Mouse (Mus musculus): ENCODE results near the gene Mal.
"Not testable (repeated sequence)": the region's sequence is repeated elsewhere in the genome, so short reads cannot be mapped to it uniquely, and the experiment has no call there.

Mal gene

DNA sequence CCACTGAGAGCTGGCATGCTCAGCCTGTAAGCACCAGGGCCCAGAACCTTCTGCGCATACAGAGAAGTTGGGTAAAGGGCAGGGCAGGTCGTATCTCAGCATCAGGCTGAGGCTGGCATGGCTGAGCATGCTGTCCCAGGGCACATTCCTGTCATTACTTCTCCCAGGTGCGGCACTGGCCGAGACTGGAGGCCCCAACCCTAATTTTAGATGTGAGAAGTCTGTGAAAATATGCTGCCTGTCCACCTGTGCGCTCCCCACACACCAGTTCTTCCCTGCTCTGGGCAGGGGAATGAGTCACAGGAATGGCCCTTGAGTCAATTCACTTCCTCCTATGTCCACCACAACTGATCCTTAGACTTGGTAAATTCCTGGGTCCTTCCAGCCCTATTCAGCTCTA, 30.8 kb downstream of the Mal start:
- ATAC-seq (ENCODE audit: low TSS enrichment), result no peak

DNA sequence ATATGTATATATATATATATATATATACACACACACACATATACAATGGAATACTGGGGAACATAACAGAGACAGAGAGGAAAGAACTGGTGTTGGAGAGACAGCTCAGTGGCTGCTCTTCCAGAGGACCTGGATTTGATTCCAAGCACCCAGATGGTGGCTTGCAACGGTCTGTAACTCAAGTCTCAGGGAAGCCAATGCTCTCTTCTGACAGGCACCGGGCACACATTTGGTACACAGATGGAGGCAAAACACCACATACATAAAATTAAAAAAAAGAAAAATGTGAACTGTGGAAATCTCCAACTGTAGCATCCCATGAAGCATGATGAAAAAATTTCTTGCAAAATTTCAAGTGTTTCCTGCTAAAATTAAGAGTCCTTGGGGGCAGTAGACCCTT, 31.7 kb downstream of the Mal start:
- no peak for ATAC-seq (ENCODE audit: low TSS enrichment)

DNA sequence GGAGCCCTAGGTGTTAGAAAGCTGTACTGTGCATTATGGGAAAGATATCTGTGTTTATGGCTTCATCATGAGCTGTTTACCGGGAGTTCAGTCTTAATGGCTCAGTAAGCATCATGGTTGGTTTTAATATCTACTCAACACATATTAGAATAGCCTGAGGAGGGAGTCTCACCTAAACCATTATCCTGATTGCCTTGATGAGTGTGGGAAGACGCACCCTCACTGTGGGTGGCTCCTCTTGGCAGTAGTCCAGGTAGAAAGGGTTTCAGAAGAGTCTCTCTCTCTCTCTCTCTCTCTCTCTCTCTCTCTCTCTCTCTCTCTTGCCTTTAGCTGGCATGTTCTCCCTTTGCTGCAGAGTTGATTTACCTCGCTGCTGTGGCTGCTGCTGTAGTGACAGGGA, 34.4 kb downstream of the Mal start:
- ATAC-seq (ENCODE audit: low TSS enrichment), result no peak

DNA sequence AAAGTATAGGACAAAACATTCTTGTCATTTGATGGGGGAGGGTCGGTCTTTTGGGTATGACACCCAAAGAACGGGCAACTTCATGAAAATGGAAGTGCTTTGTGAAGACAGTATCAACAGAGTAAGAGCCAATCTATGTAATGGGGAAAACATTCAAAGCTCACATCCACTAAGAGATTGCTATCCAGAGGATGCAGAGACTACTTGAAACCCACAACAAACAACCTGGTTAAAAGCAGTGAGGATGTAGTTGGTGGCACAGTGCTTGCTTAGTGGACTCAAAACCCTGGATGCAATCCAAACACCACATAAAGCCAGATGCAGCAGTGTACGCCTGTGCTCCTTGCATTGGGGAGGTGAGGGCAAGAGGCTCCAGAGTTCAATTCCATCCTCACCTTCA, 37.2 kb downstream of the Mal start:
- ATAC-seq (ENCODE audit: low TSS enrichment), result no peak

DNA sequence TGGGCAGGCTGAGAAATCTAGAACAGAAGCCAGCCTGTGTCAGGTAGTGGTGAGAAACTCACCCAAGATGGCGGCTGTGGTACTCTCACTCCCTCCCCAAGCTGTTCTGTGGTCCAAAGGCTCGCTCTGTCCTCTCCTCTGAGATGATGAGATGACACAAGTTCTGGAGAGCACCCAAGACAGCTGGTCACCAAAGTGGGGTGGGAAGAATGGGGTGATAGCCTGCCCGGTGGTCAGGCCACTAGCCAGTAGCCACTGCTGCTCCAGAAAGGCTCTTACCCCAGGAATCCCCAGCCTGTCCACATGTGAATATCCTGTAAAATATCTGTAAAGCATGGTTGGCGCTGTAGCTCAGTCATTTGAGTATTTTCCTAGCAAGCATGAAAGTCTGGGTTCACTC, 44.2 kb downstream of the Mal start:
- ATAC-seq (ENCODE audit: low TSS enrichment), result peak; percentile 57

DNA sequence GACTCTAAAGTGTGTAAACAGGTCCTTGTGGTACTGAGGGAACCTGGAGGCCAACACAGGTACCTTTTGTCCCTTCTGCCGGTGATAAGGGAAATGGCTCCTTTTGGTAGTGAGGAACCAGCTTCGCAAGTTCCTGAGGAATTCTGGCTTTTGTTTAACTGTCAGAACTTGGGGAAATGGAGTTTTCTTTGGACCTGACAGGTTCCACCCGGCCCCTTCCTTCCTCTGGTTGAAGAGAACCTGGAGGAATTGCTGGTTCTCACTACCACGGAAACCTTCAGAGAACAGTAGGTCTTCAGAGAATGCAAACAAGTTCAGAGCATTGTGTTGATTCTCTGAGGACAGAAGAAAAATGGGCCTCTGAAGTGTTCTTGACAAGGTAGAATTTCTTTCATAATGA, 45.1 kb downstream of the Mal start:
- ATAC-seq (ENCODE audit: low TSS enrichment), result no peak

DNA sequence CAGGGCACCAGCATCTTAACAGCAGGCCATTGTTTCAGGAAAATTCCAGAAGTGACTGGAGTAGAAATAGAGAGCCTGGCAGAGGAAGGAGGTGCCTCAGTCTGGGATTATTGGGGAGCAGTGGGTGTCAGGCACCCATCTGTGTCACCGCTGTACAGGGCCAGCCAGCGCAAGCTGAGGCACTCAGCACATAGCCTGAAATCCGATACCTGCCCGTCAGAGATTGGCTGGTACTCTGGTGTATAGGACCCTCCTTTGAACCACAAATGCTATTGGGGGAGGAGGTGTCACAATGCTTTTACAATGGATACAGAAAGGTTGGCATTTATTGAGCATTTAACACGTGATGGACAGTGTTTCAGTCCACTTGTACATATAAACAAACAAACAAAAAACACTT, 47.5 kb downstream of the Mal start:
- ATAC-seq (ENCODE audit: low TSS enrichment), result no peak

DNA sequence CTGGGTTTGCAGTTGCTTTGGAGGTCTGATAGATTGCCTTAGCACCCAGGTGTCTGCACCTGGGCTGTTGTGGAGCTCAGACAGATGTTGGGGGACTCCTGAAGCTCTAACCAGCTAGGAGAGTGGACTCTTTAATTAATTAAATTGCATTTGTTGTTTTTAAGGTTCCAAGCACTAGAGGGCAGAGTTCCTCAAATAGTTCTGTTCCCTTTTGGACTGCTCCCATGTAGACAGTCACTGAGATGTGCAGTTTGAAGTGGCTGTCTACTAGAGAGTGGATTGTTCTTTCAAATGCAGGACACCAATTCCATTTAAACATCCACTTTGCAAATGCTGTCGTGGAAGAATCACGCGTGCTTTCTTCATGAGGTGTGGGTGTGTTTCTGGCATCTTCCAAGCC, 48.3 kb downstream of the Mal start:
- peak; percentile 72 for ATAC-seq (ENCODE audit: low TSS enrichment)

DNA sequence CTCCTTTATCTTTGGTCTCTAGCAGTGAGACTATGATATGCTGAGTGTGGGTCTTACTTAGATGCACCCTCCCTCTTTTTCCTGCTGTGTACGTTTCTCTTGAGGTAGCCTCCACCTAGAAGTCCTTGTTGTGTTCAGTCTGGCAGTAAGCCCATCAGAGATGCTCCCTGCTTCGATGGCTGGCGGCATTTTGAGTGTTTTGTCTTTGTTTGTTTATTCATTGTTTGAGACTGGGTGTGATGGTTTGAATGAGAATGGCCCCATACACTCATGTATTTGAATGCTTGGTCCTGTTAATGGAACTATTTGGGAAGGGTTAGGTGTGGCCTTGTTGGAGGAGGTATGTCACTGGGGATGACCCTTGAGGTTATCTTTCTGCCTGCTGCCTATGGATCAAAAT, 51.3 kb downstream of the Mal start:
- no peak for ATAC-seq (ENCODE audit: low TSS enrichment)

DNA sequence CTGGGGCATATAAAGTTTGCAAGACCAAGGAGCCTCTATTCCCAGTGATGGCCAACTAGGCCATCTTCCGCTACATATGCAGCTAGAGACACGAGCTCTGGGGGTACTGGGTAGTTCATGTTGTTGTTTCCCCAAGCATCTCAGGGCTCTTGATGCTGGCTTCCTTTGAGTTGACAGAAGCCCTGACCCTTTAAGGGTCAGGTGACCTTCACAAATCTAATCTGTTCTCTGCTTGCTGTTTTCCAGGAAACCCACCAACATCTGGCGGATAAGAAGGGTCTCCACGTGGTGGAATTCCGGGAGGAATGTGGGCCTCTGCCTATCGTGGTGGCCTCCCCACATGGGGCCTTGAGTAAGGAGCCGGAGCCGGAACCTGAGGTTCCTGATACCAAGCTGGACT, 53.1 kb downstream of the Mal start:
- not testable (repeated sequence) for ATAC-seq (ENCODE audit: low TSS enrichment)

DNA sequence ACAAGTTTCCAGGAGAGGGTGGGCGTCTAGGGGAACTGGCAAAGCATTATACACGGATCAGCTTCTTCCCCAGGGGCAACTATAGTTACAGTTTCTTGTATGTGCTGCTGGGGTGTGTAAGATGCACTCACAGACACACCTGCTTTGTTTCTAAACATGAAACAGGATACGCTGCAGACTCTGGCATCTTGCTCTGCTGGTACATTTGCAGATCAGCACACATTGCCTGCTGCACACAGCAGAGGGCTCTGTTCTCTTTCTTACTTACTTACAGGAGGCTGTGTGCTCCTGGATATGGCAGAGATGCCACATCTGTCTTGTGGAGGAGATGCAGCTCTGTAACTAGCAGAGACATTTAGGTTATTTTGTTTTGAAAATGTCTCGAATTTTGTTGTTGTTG, 65.7 kb downstream of the Mal start:
- ATAC-seq (ENCODE audit: low TSS enrichment), result no peak

DNA sequence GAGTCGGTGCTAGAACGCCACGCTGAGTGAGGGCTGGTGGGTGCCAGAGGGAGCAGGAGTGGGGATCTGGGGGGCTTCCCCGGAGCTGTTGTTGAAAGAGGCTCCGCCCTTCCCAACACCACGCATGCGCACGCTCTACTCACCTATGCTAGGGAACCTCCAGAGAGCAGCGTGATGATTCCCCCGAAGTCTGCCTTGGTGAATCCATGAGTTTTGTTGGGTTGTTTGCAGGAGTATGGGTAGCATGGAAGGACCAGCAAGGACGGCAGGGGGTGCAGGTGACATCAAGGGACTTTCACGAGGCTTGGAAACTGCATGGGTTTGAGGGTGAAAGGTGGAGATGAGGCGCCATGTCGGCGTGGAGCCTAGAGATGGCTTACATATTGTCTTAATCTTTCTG, 66.3 kb downstream of the Mal start:
- ATAC-seq (ENCODE audit: low TSS enrichment), result no peak

DNA sequence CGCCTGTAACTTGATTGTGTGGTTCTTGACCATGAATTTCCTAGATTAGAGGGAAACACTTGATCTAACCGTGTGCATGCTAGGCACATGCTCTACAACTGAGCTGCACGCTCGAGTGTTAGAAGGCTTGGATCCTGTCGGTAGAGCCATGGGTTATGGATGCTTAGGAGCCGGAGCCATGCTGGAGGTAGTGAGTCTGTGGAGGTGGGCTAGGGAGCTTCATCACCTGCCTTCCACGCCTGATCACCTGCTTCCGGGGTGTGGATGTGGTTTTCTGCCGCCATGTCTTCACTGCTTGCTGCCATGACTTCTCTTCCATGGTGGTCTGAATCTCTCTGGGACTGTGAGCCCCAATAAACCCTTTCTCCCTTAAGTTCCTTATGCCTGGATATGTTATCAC, 67.6 kb downstream of the Mal start:
- ATAC-seq (ENCODE audit: low TSS enrichment), result no peak

DNA sequence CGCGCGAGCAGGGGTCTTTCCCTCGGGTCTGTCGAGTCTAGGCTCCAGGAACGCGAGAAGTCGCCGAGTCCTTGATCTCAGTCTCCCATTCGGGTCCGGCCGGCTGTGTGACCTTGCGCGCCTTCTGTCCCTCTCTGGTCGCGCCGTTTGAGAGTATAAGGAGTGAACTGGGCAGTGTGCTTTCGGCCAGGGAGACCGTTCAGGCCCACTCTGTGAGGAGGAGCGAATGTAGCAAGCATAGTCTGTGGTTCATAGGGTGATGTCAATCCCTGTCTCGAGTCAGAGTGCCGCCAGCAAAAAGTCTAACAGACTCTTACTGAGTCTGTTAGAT, 69.0 kb downstream of the Mal start:
- no peak for ATAC-seq (ENCODE audit: low TSS enrichment)

DNA sequence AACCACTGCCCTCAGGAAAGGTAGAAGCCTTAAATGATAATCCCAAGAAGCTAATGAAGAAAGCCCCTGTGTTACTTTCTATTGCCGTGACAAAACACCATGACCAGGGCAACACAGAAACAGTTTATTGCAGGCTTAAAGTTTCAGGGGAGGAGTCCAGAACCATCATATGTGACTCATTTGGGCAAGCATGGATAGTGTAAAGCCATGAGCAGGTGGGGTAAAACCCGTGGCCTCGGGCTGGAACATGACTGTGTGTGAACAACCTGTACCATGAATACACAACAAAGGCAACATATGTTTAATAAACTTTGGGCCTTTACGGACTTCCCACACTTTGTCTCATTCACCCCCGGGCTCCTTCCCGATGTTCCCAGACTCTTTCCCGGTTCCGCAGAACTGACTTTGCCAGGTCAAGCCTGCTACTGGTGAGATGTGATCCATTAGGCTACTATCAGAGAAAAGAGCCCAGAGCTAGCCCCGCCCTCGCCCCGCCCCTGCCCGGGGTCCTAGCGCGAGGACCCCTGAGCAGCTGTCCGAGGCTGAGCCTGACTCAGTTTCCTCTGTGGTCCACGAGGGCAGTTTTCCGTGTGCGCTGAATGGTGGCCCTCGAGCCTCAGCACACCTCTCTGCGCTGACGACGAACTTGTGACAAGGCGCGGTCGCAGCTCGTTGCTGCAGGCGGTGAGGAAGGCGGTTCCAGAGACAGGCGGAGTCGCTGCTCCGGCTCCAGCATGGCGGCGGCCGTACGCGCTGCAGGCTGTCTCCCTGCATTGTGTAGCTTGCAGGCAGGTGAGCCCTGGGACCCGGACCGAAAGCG, 69.6 kb downstream of the Mal start, which contains the start of the genes Zfp661 and Mrps5:
Zfp661 (minus strand) TSS at position 401 of the 820 bp plus-strand sequence.
Mrps5 (plus strand) TSS at position 529 of the 820 bp plus-strand sequence.
- peak; percentile 76 for ATAC-seq (ENCODE audit: low TSS enrichment)

DNA sequence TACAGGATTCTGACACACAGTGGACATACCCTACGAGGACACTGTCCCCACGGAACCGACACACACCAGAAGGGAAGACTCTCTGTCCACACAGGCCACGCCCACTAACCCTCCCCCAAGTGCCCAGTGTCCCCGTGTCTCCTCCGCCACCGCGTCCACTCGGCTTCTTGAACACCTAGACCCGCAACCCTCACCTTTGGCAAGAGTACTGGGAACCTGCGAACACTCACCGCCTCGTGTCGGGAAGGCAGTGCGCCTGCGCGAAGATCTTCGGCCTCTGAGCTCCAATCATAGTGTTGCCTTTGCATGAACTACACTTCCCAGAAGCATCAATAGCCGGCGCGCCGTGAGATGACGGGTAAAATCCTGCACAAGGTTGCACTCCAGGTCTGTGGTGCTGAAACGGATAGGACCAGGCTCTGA, 72.0 kb downstream of the Mal start:
- peak; percentile 93 for ATAC-seq (ENCODE audit: low TSS enrichment)
